In the genomic region with DNA sequence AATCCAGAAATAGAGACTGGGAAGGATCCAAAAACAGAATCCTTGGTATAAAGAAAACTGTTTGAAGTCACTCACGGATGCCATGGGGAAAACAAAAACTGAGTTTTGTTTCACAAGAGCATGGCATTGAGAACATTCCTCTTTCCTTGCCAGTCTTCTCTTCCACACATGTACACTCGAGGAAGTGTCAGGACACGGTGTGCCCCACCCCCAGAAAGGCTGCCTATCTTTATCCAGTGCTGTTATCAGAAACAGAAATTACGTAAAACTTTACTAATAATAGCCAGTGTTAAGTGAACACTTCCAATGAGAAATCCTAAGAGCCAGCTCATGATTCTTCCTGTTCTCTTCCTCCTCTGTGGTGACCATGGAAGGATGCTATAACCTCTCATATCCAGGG, we compare ENCODE assay signal across 22 mouse cellular contexts.
DNase-seq lines count a peak whose midpoint lies in the region; ATAC-seq lines count a peak whose summit lies in the region.
"Had no signal": no experiment of that assay in that cellular context is flagged by ENCODE, and none has a peak within 500 bp of the region (broad histone marks: within the 10 kb centered on the region; RNA-seq: fewer than 3 reads in every experiment).

No protein-coding gene starts in this region.

- H3K4me2 ChIP-seq in heart, embryonic 13.5 days: peak overlapping the region; percentile 37
- H3K4me2 ChIP-seq: embryonic facial prominence, embryonic 15.5 days; forebrain, embryonic 15.5 days; hindbrain, embryonic 15.5 days; lung, embryonic 14.5 days; neural tube, embryonic 12.5 days had no signal

- no peaks in the 10 kb centered on the region for H3K9me3 ChIP-seq in heart, embryonic 13.5 days
- H3K9me3 ChIP-seq: embryonic facial prominence, embryonic 15.5 days; forebrain, embryonic 15.5 days; hindbrain, embryonic 15.5 days; neural tube, embryonic 12.5 days had no signal

- WGBS in heart, embryonic 13.5 days: 21% methylated on average over 4 of the region's 4 CpGs

- peak; percentile 2 for DNase-seq in adrenal gland, postnatal 10 days
- DNase-seq in adrenal gland, postnatal 36 days: no peak
- peak; percentile 8 for DNase-seq in layer of hippocampus, adult 9-11 months
- no peak for DNase-seq in layer of hippocampus, adult 9-10 months (ENCODE audit: low spot score)
- peak; percentile 8 for DNase-seq in heart, postnatal 4 days
- no peak for DNase-seq in thymus, postnatal 25 days
- DNase-seq in liver: no peak
- DNase-seq: adrenal gland, adult 8-10 months; cerebellum, adult 9-10 months; gastrocnemius, postnatal 36 days; kidney, adult 2 months; midbrain, embryonic 14.5 days; thymus, adult 2 months had no signal

- H3K4me1 ChIP-seq in heart, embryonic 13.5 days: peaks cover 13% of the 10 kb centered on the region
- H3K4me1 ChIP-seq: embryonic facial prominence, embryonic 15.5 days; forebrain, embryonic 15.5 days; hindbrain, embryonic 15.5 days; neural tube, embryonic 12.5 days had no signal

- H3K27me3 ChIP-seq in heart, embryonic 13.5 days (replicated peaks): no peaks in the 10 kb centered on the region
- H3K27me3 ChIP-seq: embryonic facial prominence, embryonic 15.5 days; forebrain, embryonic 15.5 days; hindbrain, embryonic 15.5 days; neural tube, embryonic 12.5 days had no signal

- H3K9ac ChIP-seq in heart, embryonic 13.5 days: no peak overlapping the region
- H3K9ac ChIP-seq: embryonic facial prominence, embryonic 15.5 days; forebrain, embryonic 15.5 days; hindbrain, embryonic 15.5 days; liver, embryonic 14.5 days; lung, embryonic 14.5 days; neural tube, embryonic 12.5 days had no signal

- H3K4me3 ChIP-seq in heart, embryonic 13.5 days: no peak overlapping the region
- H3K4me3 ChIP-seq: embryonic facial prominence, embryonic 15.5 days; forebrain, embryonic 15.5 days; hindbrain, embryonic 15.5 days; neural tube, embryonic 12.5 days had no signal

- H3K27ac ChIP-seq in heart, embryonic 13.5 days (replicated peaks): peak overlapping the region; percentile 32; the same call in 1 of the 2 replicates
- H3K27ac ChIP-seq: embryonic facial prominence, embryonic 15.5 days; forebrain, embryonic 15.5 days; hindbrain, embryonic 15.5 days; kidney, postnatal 0 days; liver, embryonic 14.5 days; neural tube, embryonic 12.5 days had no signal

- no peak for ATAC-seq in heart, embryonic 13.5 days (ENCODE audit: extremely low read depth, insufficient number of reproducible peaks, low FRiP score, low TSS enrichment)
- ATAC-seq: activated CD4-positive, CD25-positive, alpha-beta regulatory T cell, adult 4 months; forebrain, embryonic 15.5 days had no signal

- no peaks in the 10 kb centered on the region for H3K36me3 ChIP-seq in heart, embryonic 13.5 days
- H3K36me3 ChIP-seq: embryonic facial prominence, embryonic 15.5 days; forebrain, embryonic 15.5 days; hindbrain, embryonic 15.5 days; neural tube, embryonic 12.5 days had no signal

Comparison
In these comparisons a context has a peak if more than half of its experiments do, and no peak if none do; other contexts are left out.
1. DNase-seq: peak in adrenal gland, postnatal 10 days (single experiment), layer of hippocampus, adult 9-11 months (single experiment) and heart, postnatal 4 days (single experiment); none in adrenal gland, postnatal 36 days (0 of 2), layer of hippocampus, adult 9-10 months (single experiment), thymus, postnatal 25 days (single experiment) and liver (single experiment).